Mouse (Mus musculus): Measurements from ENCODE around the gene 4933434E20Rik. TPM values are rescaled to one million over a fixed set of nuclear protein-coding genes. Genes with fewer than 3 reads are reported as not detected.

The 4933434E20Rik gene
- polyA plus RNA-seq, 1 experiment: 67.6 TPM

- H3K27me3 ChIP-seq (ENCODE audit: control insufficient read depth, insufficient read depth, insufficient read length): no peaks in the 10 kb centered on the region
- peaks cover 10% of the 10 kb centered on the region for H3K79me3 ChIP-seq (ENCODE audit: low read depth)
- no peak overlapping the region for H3ac ChIP-seq (ENCODE audit: control insufficient read depth, insufficient read length, low read depth)
- TF ChIP-seq MYOD1 (IDR thresholded peaks at IDR 0.05; ENCODE audit: control insufficient read depth, insufficient read length, low read depth): no peak
- TF ChIP-seq FOSL1 (IDR thresholded peaks at IDR 0.05; ENCODE audit: insufficient read depth, low read length, poor library complexity, severe bottlenecking): no peak
- TF ChIP-seq MAX (IDR thresholded peaks at IDR 0.05): no peak
- no peak for TF ChIP-seq CTCF (IDR thresholded peaks at IDR 0.05; ENCODE audit: control insufficient read depth, insufficient read depth, insufficient read length)
- TF ChIP-seq MYOG (IDR thresholded peaks at IDR 0.05; ENCODE audit: control insufficient read depth, extremely low read depth, insufficient read length): no peak
- no peak overlapping the region for H3K4me3 ChIP-seq (ENCODE audit: insufficient read depth, poor library complexity, severe bottlenecking)
- H3K79me2 ChIP-seq (ENCODE audit: control insufficient read depth, insufficient read depth): peaks cover 40% of the 10 kb centered on the region
- peaks cover 99% of the 10 kb centered on the region for H3K36me3 ChIP-seq (ENCODE audit: control insufficient read depth, insufficient read depth)
These were observed 15.2 kb upstream of the 4933434E20Rik start for GRCm38 (mm10) chr3:90036263-90036662.

- Histone ChIP-seq H3K27me3 (ENCODE audit: control insufficient read depth, insufficient read depth, insufficient read length) (no peaks in the 10 kb centered on the region), H3K4me3 (ENCODE audit: insufficient read depth, poor library complexity, severe bottlenecking) (no peak overlapping the region)
- TF ChIP-seq MYOD1 (IDR thresholded peaks at IDR 0.05; ENCODE audit: control insufficient read depth, insufficient read length, low read depth): no peak
- TF ChIP-seq MAX (IDR thresholded peaks at IDR 0.05): no peak
- TF ChIP-seq USF1 (IDR thresholded peaks at IDR 0.05; ENCODE audit: low read depth): no peak
- no peak for TF ChIP-seq CEBPB (IDR thresholded peaks at IDR 0.05; ENCODE audit: low read depth)
- no peak for TF ChIP-seq FOSL1 (IDR thresholded peaks at IDR 0.05; ENCODE audit: insufficient read depth, low read length, poor library complexity, severe bottlenecking)
- TF ChIP-seq CTCF (IDR thresholded peaks at IDR 0.05; ENCODE audit: control insufficient read depth, insufficient read depth, insufficient read length): no peak
- TF ChIP-seq MYOG (IDR thresholded peaks at IDR 0.05; ENCODE audit: control insufficient read depth, extremely low read depth, insufficient read length): no peak
These were observed 1.7 kb upstream of the 4933434E20Rik start for GRCm38 (mm10) chr3:90049691-90050090.

GRCm38 (mm10) chr3:90052351-90053241, 1.2 kb downstream of the 4933434E20Rik start, which contains the start of gene Ubap2l:
Gene Ubap2l, minus strand, starts transcription at chr3:90052628.
- peak; percentile 52 for TF ChIP-seq MAX (IDR thresholded peaks at IDR 0.05)
- no peak for TF ChIP-seq MYOD1 (IDR thresholded peaks at IDR 0.05; ENCODE audit: control insufficient read depth, insufficient read length, low read depth)
- peak; percentile 94 for TF ChIP-seq USF1 (IDR thresholded peaks at IDR 0.05; ENCODE audit: low read depth)
- TF ChIP-seq MYOG (IDR thresholded peaks at IDR 0.05; ENCODE audit: control insufficient read depth, extremely low read depth, insufficient read length): no peak
- Histone ChIP-seq H3ac (ENCODE audit: control insufficient read depth, insufficient read length, low read depth) (peak within 1 kb of the TSS; percentile 98), H3K79me3 (ENCODE audit: low read depth) (peaks cover 69% of the 10 kb centered on the region), H3K27me3 (ENCODE audit: control insufficient read depth, insufficient read depth, insufficient read length) (no peaks in the 10 kb centered on the region), H3K4me3 (ENCODE audit: insufficient read depth, poor library complexity, severe bottlenecking) (peak within 1 kb of the TSS; percentile 86), H3K36me3 (ENCODE audit: control insufficient read depth, insufficient read depth) (peaks cover 54% of the 10 kb centered on the region), H3K79me2 (ENCODE audit: control insufficient read depth, insufficient read depth) (peaks cover 85% of the 10 kb centered on the region)

More at GRCm38 (mm10) chr3:90049691-90050090, 1.7 kb upstream of the 4933434E20Rik start:
- Histone ChIP-seq H3K79me2 (ENCODE audit: control insufficient read depth, insufficient read depth) (peaks cover 96% of the 10 kb centered on the region), H3K79me3 (ENCODE audit: low read depth) (peaks cover 81% of the 10 kb centered on the region), H3ac (ENCODE audit: control insufficient read depth, insufficient read length, low read depth) (no peak overlapping the region), H3K36me3 (ENCODE audit: control insufficient read depth, insufficient read depth) (peaks cover 59% of the 10 kb centered on the region)

- Histone ChIP-seq H3K27me3 (ENCODE audit: control insufficient read depth, insufficient read depth, insufficient read length) (no peaks in the 10 kb centered on the region), H3K79me2 (ENCODE audit: control insufficient read depth, insufficient read depth) (peaks cover 4% of the 10 kb centered on the region), H3K36me3 (ENCODE audit: control insufficient read depth, insufficient read depth) (peaks cover 48% of the 10 kb centered on the region), H3ac (ENCODE audit: control insufficient read depth, insufficient read length, low read depth) (no peak overlapping the region), H3K79me3 (ENCODE audit: low read depth) (peaks cover 2% of the 10 kb centered on the region), H3K4me3 (ENCODE audit: insufficient read depth, poor library complexity, severe bottlenecking) (no peak overlapping the region)
- TF ChIP-seq CTCF (IDR thresholded peaks at IDR 0.05; ENCODE audit: control insufficient read depth, insufficient read depth, insufficient read length): no peak
- no peak for TF ChIP-seq CEBPB (IDR thresholded peaks at IDR 0.05; ENCODE audit: low read depth)
- TF ChIP-seq MYOG (IDR thresholded peaks at IDR 0.05; ENCODE audit: control insufficient read depth, extremely low read depth, insufficient read length): no peak
- TF ChIP-seq USF1 (IDR thresholded peaks at IDR 0.05; ENCODE audit: low read depth): no peak
- no peak for TF ChIP-seq FOSL1 (IDR thresholded peaks at IDR 0.05; ENCODE audit: insufficient read depth, low read length, poor library complexity, severe bottlenecking)
These were observed 10.1 kb downstream of the 4933434E20Rik start for GRCm38 (mm10) chr3:90061549-90061948.

GRCm38 (mm10) chr3:90062539-90062938, 11.1 kb downstream of the 4933434E20Rik start:
- Histone ChIP-seq H3K79me3 (ENCODE audit: low read depth) (peaks cover under 1% of the 10 kb centered on the region), H3ac (ENCODE audit: control insufficient read depth, insufficient read length, low read depth) (no peak overlapping the region), H3K79me2 (ENCODE audit: control insufficient read depth, insufficient read depth) (no peaks in the 10 kb centered on the region), H3K4me3 (ENCODE audit: insufficient read depth, poor library complexity, severe bottlenecking) (no peak overlapping the region), H3K36me3 (ENCODE audit: control insufficient read depth, insufficient read depth) (peaks cover 41% of the 10 kb centered on the region), H3K27me3 (ENCODE audit: control insufficient read depth, insufficient read depth, insufficient read length) (no peaks in the 10 kb centered on the region)
- no peak for TF ChIP-seq CEBPB (IDR thresholded peaks at IDR 0.05; ENCODE audit: low read depth)
- TF ChIP-seq MAX (IDR thresholded peaks at IDR 0.05): no peak
- TF ChIP-seq MYOG (IDR thresholded peaks at IDR 0.05; ENCODE audit: control insufficient read depth, extremely low read depth, insufficient read length): no peak
- TF ChIP-seq USF1 (IDR thresholded peaks at IDR 0.05; ENCODE audit: low read depth): no peak
- TF ChIP-seq CTCF (IDR thresholded peaks at IDR 0.05; ENCODE audit: control insufficient read depth, insufficient read depth, insufficient read length): no peak
- TF ChIP-seq FOSL1 (IDR thresholded peaks at IDR 0.05; ENCODE audit: insufficient read depth, low read length, poor library complexity, severe bottlenecking): no peak

Measured in C2C12 (cell line).